Mouse (Mus musculus) ES-E14 (cell line): Measurements from ENCODE around the gene Nacc2.

ENCODE experiments used
- HCFC1 ChIP-seq: IDR thresholded peaks from 2 replicates; pipeline ENCODE4 v1.6.1; 2012; ENCODE audit warnings: low read length, inconsistent platforms, borderline replicate concordance; ENCODE audit not compliant: insufficient read depth
- MAFK ChIP-seq: IDR thresholded peaks from 2 replicates; pipeline ENCODE4 v1.6.1; 2014; ENCODE audit warnings: mild to moderate bottlenecking, low read depth, low read length, inconsistent platforms; ENCODE audit not compliant: insufficient read depth
- ZC3H11A ChIP-seq: IDR thresholded peaks from 2 replicates; pipeline ENCODE4 v1.6.1; 2012; ENCODE audit warnings: low read depth, mild to moderate bottlenecking, inconsistent platforms, low read length, borderline replicate concordance

- TF ChIP-seq MAFK (no peak), HCFC1 (no peak), ZC3H11A (no peak)
Observed at GRCm38 (mm10) chr2:26037386-26037785, 85.6 kb downstream of the Nacc2 start.
